Mouse (Mus musculus) forebrain, embryonic 16.5 days (tissue): ENCODE measurements around the gene Piezo1. TPM values are rescaled to one million over a fixed set of nuclear protein-coding genes. Genes with fewer than 3 reads are reported as not detected.
A peak's percentile ranks its signal among the peaks of the same experiment; 100 is the strongest.

Experiments
- ATAC-seq: fragments of 200-750 bp; cut with Nextera tagmentation; 2 replicates; pipeline ENCODE4 v1.8.0; 2017; ENCODE audit warnings: mild to moderate bottlenecking, moderate library complexity
- H3K27ac ChIP-seq: fragments of 300-500 bp; sonication (generic); 2 replicates; pipeline ENCODE4 v1.5.1; 2014; ENCODE audit warnings: low read length, control low read depth
- H3K27me3 ChIP-seq: fragments of 300-500 bp; sonication (generic); replicated peaks from 2 replicates; pipeline ENCODE4 v1.6.1; 2014; ENCODE audit warnings: low read length; ENCODE audit not compliant: control insufficient read depth, insufficient read depth
- H3K36me3 ChIP-seq: fragments of 300-500 bp; sonication (generic); 2 replicates; pipeline ENCODE4 v1.6.1; 2014; ENCODE audit not compliant: control insufficient read depth, insufficient read depth
- H3K4me1 ChIP-seq: fragments of 300-500 bp; sonication (generic); replicated peaks from 2 replicates; pipeline ENCODE4 v1.6.1; 2014; ENCODE audit warnings: low read length; ENCODE audit not compliant: control insufficient read depth, insufficient read depth
- H3K4me2 ChIP-seq: fragments of 300-500 bp; sonication (generic); 2 replicates; pipeline ENCODE4 v1.6.1; 2014; ENCODE audit warnings: mild to moderate bottlenecking, low read length, control low read depth
- H3K4me3 ChIP-seq: fragments of 300-500 bp; sonication (generic); replicated peaks from 2 replicates; pipeline ENCODE4 v1.5.1; 2014; ENCODE audit warnings: mild to moderate bottlenecking, low read length, control low read depth
- H3K9ac ChIP-seq: fragments of 300-500 bp; sonication (generic); replicated peaks from 2 replicates; pipeline ENCODE4 v1.6.1; 2014; ENCODE audit warnings: low read depth, low read length, control low read depth
- H3K9me3 ChIP-seq: fragments of 300-500 bp; sonication (generic); 2 replicates; pipeline ENCODE4 v1.6.1; 2016; ENCODE audit warnings: low read length; ENCODE audit not compliant: control insufficient read depth
- WGBS: fragments of 180-500 bp; shearing (Covaris S2); extraction: QIAGEN DNeasy Blood & Tissue Kit; methylation state at CpG from one replicate; pipeline ENCODE4 v1.1.7; 2014; 5-methylcytosine and 5-hydroxymethylcytosine counted together
- polyA plus RNA-seq: library from polyadenylated mRNA; unstranded; fragments of >200 nt; fragmentation: Nextera tagmentation; extraction: Ambion mirVana; gene quantifications from 2 replicates; pipeline ENCODE4 v1.2.1, GENCODE M21; 2015

Gene Piezo1
- polyA plus RNA-seq, 1 experiment from 2014 or later = 1.9 TPM

GRCm38 (mm10) chr8:122537033-122537432 is 14.1 kb downstream of the Piezo1 start:
- H3K4me3 ChIP-seq = no peak overlapping the region
- no peaks in the 10 kb centered on the region for H3K4me1 ChIP-seq
- no peak overlapping the region for H3K4me2 ChIP-seq
- no peaks in the 10 kb centered on the region for H3K9me3 ChIP-seq
- H3K27ac ChIP-seq = no peak overlapping the region
- no peaks in the 10 kb centered on the region for H3K36me3 ChIP-seq
- no peaks in the 10 kb centered on the region for H3K27me3 ChIP-seq
- WGBS = 73% methylated on average over 6 of the region's 6 CpGs
- H3K9ac ChIP-seq = no peak overlapping the region
- no peak for ATAC-seq

- Histone ChIP-seq H3K4me2 (no peak overlapping the region), H3K36me3 (no peaks in the 10 kb centered on the region), H3K27ac (no peak overlapping the region), H3K9me3 (no peaks in the 10 kb centered on the region), H3K4me1 (no peaks in the 10 kb centered on the region), H3K4me3 (no peak overlapping the region), H3K9ac (no peak overlapping the region), H3K27me3 (no peaks in the 10 kb centered on the region)
- WGBS = 91% methylated on average over 8 of the region's 8 CpGs
- ATAC-seq = no peak
Observed at GRCm38 (mm10) chr8:122531312-122531711, 19.8 kb downstream of the Piezo1 start.

GRCm38 (mm10) chr8:122529159-122529558 is 22.0 kb downstream of the Piezo1 start:
- Histone ChIP-seq H3K27ac (no peak overlapping the region), H3K9ac (no peak overlapping the region), H3K4me2 (no peak overlapping the region), H3K27me3 (0 out of 2 replicates have a peak, but pooled peaks cover 5% of the 10 kb centered on the region), H3K36me3 (no peaks in the 10 kb centered on the region), H3K9me3 (no peaks in the 10 kb centered on the region), H3K4me3 (no peak overlapping the region), H3K4me1 (peaks cover 6% of the 10 kb centered on the region)
- 89% methylated on average over 4 of the region's 4 CpGs for WGBS
- ATAC-seq = no peak

GRCm38 (mm10) chr8:122527937-122528336 is 23.2 kb downstream of the Piezo1 start:
- Histone ChIP-seq H3K4me2 (no peak overlapping the region), H3K4me1 (peaks cover 18% of the 10 kb centered on the region), H3K4me3 (no peak overlapping the region), H3K36me3 (no peaks in the 10 kb centered on the region), H3K27me3 (0 out of 2 replicates have a peak, but pooled peaks cover 5% of the 10 kb centered on the region), H3K27ac (no peak overlapping the region), H3K9me3 (no peaks in the 10 kb centered on the region), H3K9ac (no peak overlapping the region)
- no peak for ATAC-seq
- WGBS = 94% methylated on average over 3 of the region's 3 CpGs

- Histone ChIP-seq H3K9me3 (no peaks in the 10 kb centered on the region), H3K9ac (no peak overlapping the region), H3K27ac (no peak overlapping the region), H3K4me2 (no peak overlapping the region), H3K27me3 (0 out of 2 replicates have a peak, but pooled peaks cover 5% of the 10 kb centered on the region), H3K36me3 (no peaks in the 10 kb centered on the region), H3K4me1 (peaks cover 18% of the 10 kb centered on the region), H3K4me3 (no peak overlapping the region)
- no peak for ATAC-seq
- WGBS = 74% methylated on average over 7 of the region's 7 CpGs
Observed at GRCm38 (mm10) chr8:122526526-122527170, 24.5 kb downstream of the Piezo1 start.

- no peaks in the 10 kb centered on the region for H3K36me3 ChIP-seq
- H3K9ac ChIP-seq = no peak overlapping the region
- H3K9me3 ChIP-seq = no peaks in the 10 kb centered on the region
- H3K4me2 ChIP-seq = no peak overlapping the region
- peaks cover 18% of the 10 kb centered on the region for H3K4me1 ChIP-seq
- 85% methylated on average over 3 of the region's 3 CpGs for WGBS
- no peak overlapping the region for H3K4me3 ChIP-seq
- H3K27me3 ChIP-seq = 0 out of 2 replicates have a peak, but pooled peaks cover 5% of the 10 kb centered on the region
- ATAC-seq = no peak
- no peak overlapping the region for H3K27ac ChIP-seq
Observed at GRCm38 (mm10) chr8:122526084-122526483, 25.0 kb downstream of the Piezo1 start.

- peaks cover 18% of the 10 kb centered on the region for H3K4me1 ChIP-seq
- 81% methylated on average over 6 of the region's 6 CpGs for WGBS
- no peaks in the 10 kb centered on the region for H3K9me3 ChIP-seq
- no peak overlapping the region for H3K4me2 ChIP-seq
- H3K36me3 ChIP-seq = no peaks in the 10 kb centered on the region
- H3K27ac ChIP-seq = no peak overlapping the region
- no peak overlapping the region for H3K9ac ChIP-seq
- no peak for ATAC-seq
- H3K27me3 ChIP-seq = 0 out of 2 replicates have a peak, but pooled peaks cover 5% of the 10 kb centered on the region
- no peak overlapping the region for H3K4me3 ChIP-seq
Observed at GRCm38 (mm10) chr8:122525004-122525403, 26.1 kb downstream of the Piezo1 start.

GRCm38 (mm10) chr8:122524506-122524905 is 26.6 kb downstream of the Piezo1 start:
- H3K9ac ChIP-seq = no peak overlapping the region
- H3K36me3 ChIP-seq = no peaks in the 10 kb centered on the region
- no peak overlapping the region for H3K4me3 ChIP-seq
- no peak overlapping the region for H3K27ac ChIP-seq
- H3K4me2 ChIP-seq = no peak overlapping the region
- no peak for ATAC-seq
- H3K27me3 ChIP-seq = 0 out of 2 replicates have a peak, but pooled peaks cover 5% of the 10 kb centered on the region
- H3K4me1 ChIP-seq = peaks cover 18% of the 10 kb centered on the region
- WGBS = 53% methylated on average over 6 of the region's 6 CpGs
- no peaks in the 10 kb centered on the region for H3K9me3 ChIP-seq

GRCm38 (mm10) chr8:122523652-122524360 is 27.3 kb downstream of the Piezo1 start:
- WGBS = 6% methylated on average over 23 of the region's 23 CpGs
- H3K4me2 ChIP-seq = peak overlapping the region; percentile 34
- no peak overlapping the region for H3K9ac ChIP-seq

More at GRCm38 (mm10) chr8:122523652-122524360, 27.3 kb downstream of the Piezo1 start:
- Histone ChIP-seq H3K9me3 (no peaks in the 10 kb centered on the region), H3K4me3 (no peak overlapping the region), H3K27me3 (0 out of 2 replicates have a peak, but pooled peaks cover 5% of the 10 kb centered on the region), H3K27ac (no peak overlapping the region), H3K4me1 (peaks cover 18% of the 10 kb centered on the region), H3K36me3 (no peaks in the 10 kb centered on the region)
- ATAC-seq = peak; percentile 78
